Mouse (Mus musculus) CH12.LX (cell line): ENCODE measurements around the gene Slc45a1. TPM values are rescaled to one million over a fixed set of nuclear protein-coding genes. Genes with fewer than 3 reads are reported as not detected.

Source experiments
- DNase-seq: peaks from one replicate; pipeline ENCODE4 v3.0.0-alpha.2; 2013; ENCODE audit errors: extremely low read depth
- H3K27ac ChIP-seq: 2 replicates; pipeline ENCODE4 v1.5.1; 2012; ENCODE audit warnings: low read depth, mild to moderate bottlenecking, control low read depth, moderate library complexity; ENCODE audit not compliant: insufficient read depth
- H3K27me3 ChIP-seq: replicated peaks from 2 replicates; pipeline ENCODE3; 2012; ENCODE audit warnings: inconsistent platforms
- H3K36me3 ChIP-seq, 2 experiments: replicated peaks in 1 of 2; 2 replicates each; pipeline versions ENCODE3 to v1.6.1; 2012; ENCODE audit warnings: inconsistent platforms in 1 of 2, low read length in 1 of 2, mild to moderate bottlenecking in 1 of 2, mixed read lengths in 1 of 2, moderate library complexity in 1 of 2; ENCODE audit not compliant: control insufficient read depth in 1 of 2, insufficient read depth in 1 of 2
- H3K4me1 ChIP-seq, 2 experiments: 2 replicates each; pipeline ENCODE4 v1.6.1; 2012; ENCODE audit warnings: inconsistent platforms in 1 of 2, moderate library complexity in 1 of 2; ENCODE audit not compliant: insufficient read depth in 2 of 2, control insufficient read depth in 1 of 2
- H3K4me2 ChIP-seq: 2 replicates; pipeline ENCODE4 v1.6.1; 2012; ENCODE audit warnings: low read depth, mild to moderate bottlenecking, control low read depth; ENCODE audit not compliant: poor library complexity, insufficient read depth, severe bottlenecking
- H3K4me3 ChIP-seq, 3 experiments: fragments of 150-350 bp in 1 of 3; sonication (generic) in 1 of 3; replicated peaks in 1 of 3; 2 replicates each; pipeline versions ENCODE3 to v1.5.1; 2011 to 2012; ENCODE audit warnings: low read depth in 2 of 3, low read length in 2 of 3, mild to moderate bottlenecking in 2 of 3, moderate library complexity in 2 of 3, control low read depth in 1 of 3, improper control_type of control experiment in 1 of 3, inconsistent platforms in 1 of 3, mixed read lengths in 1 of 3; ENCODE audit not compliant: poor library complexity in 1 of 3
- H3K79me2 ChIP-seq: replicated peaks from 2 replicates; pipeline ENCODE4 v1.6.1; 2012; ENCODE audit warnings: mild to moderate bottlenecking, moderate library complexity; ENCODE audit not compliant: control insufficient read depth, poor library complexity, insufficient read depth, severe bottlenecking; ENCODE audit errors: extremely low read depth
- H3K9ac ChIP-seq: 2 replicates; pipeline ENCODE4 v1.6.1; 2012; ENCODE audit warnings: low read depth, mild to moderate bottlenecking, control low read depth, moderate library complexity; ENCODE audit not compliant: insufficient read depth
- H3K9me3 ChIP-seq: replicated peaks from 2 replicates; pipeline ENCODE3; 2012; ENCODE audit warnings: low read length, inconsistent platforms, mixed read lengths
- BHLHE40 ChIP-seq: IDR thresholded peaks from 2 replicates; pipeline ENCODE4 v1.6.1; 2011; ENCODE audit warnings: mild to moderate bottlenecking, low read depth, low read length, improper control_type of control experiment
- CHD1 ChIP-seq: IDR thresholded peaks from 2 replicates; pipeline ENCODE4 v1.6.1; 2012; ENCODE audit warnings: low read depth, low read length, improper control_type of control experiment, inconsistent platforms
- CTCF ChIP-seq, 2 experiments: IDR thresholded peaks in 1 of 2; conservative IDR thresholded peaks in 1 of 2; 2 replicates each; pipeline ENCODE4 v1.5.1; 2011 to 2012; ENCODE audit warnings: low read depth in 2 of 2, low read length in 2 of 2, improper control_type of control experiment in 1 of 2, inconsistent platforms in 1 of 2, mild to moderate bottlenecking in 1 of 2, moderate library complexity in 1 of 2
- ELF1 ChIP-seq: IDR thresholded peaks from 2 replicates; pipeline ENCODE4 v1.6.1; 2014; ENCODE audit warnings: low read depth, mild to moderate bottlenecking, inconsistent platforms, low read length, improper control_type of control experiment
- EP300 ChIP-seq: IDR thresholded peaks from 2 replicates; pipeline ENCODE4 v1.6.1; 2011; ENCODE audit warnings: low read length, improper control_type of control experiment
- GABPA ChIP-seq: IDR thresholded peaks from 2 replicates; pipeline ENCODE4 v1.6.1; 2012; ENCODE audit warnings: low read depth, low read length, improper control_type of control experiment, inconsistent platforms; ENCODE audit not compliant: insufficient replicate concordance
- HCFC1 ChIP-seq: IDR thresholded peaks from 2 replicates; pipeline ENCODE4 v1.6.1; 2012; ENCODE audit warnings: low read depth, mild to moderate bottlenecking, inconsistent platforms, low read length, improper control_type of control experiment
- JUN ChIP-seq: IDR thresholded peaks from 2 replicates; pipeline ENCODE4 v1.6.1; 2011; ENCODE audit warnings: low read depth, mild to moderate bottlenecking, low read length, improper control_type of control experiment, moderate library complexity; ENCODE audit not compliant: insufficient read depth
- MAFK ChIP-seq: IDR thresholded peaks from 2 replicates; pipeline ENCODE4 v1.6.1; 2011; ENCODE audit warnings: low read length, improper control_type of control experiment; ENCODE audit not compliant: insufficient replicate concordance
- MEF2A ChIP-seq: IDR thresholded peaks from 2 replicates; pipeline ENCODE4 v1.6.1; 2014; ENCODE audit warnings: low read depth, mild to moderate bottlenecking, inconsistent platforms, low read length, improper control_type of control experiment, borderline replicate concordance
- MXI1 ChIP-seq: IDR thresholded peaks from 2 replicates; pipeline ENCODE4 v1.6.1; 2011; ENCODE audit warnings: mild to moderate bottlenecking, low read depth, low read length, improper control_type of control experiment
- MYC ChIP-seq: IDR thresholded peaks from 2 replicates; pipeline ENCODE4 v1.6.1; 2011; ENCODE audit warnings: low read depth, mild to moderate bottlenecking, improper control_type of control experiment, low read length
- NELFE ChIP-seq: IDR thresholded peaks from 2 replicates; pipeline ENCODE4 v1.6.1; 2011; ENCODE audit warnings: low read depth, low read length, improper control_type of control experiment
- NRF1 ChIP-seq: IDR thresholded peaks from 2 replicates; pipeline ENCODE4 v1.6.1; 2014; ENCODE audit warnings: low read depth, mild to moderate bottlenecking, inconsistent platforms, low read length, improper control_type of control experiment, moderate library complexity
- PAX5 ChIP-seq: IDR thresholded peaks from 2 replicates; pipeline ENCODE4 v1.6.1; 2012; ENCODE audit warnings: low read length, inconsistent platforms, mixed read lengths
- RAD21 ChIP-seq: IDR thresholded peaks from 2 replicates; pipeline ENCODE4 v1.6.1; 2011; ENCODE audit warnings: low read depth, mild to moderate bottlenecking, low read length, improper control_type of control experiment, moderate library complexity
- RCOR1 ChIP-seq: conservative IDR thresholded peaks from 2 replicates; pipeline ENCODE4 v1.6.1; 2012; ENCODE audit warnings: low read depth, mild to moderate bottlenecking, inconsistent platforms, low read length, improper control_type of control experiment
- SIN3A ChIP-seq: IDR thresholded peaks from 2 replicates; pipeline ENCODE4 v1.6.1; 2012; ENCODE audit warnings: low read length, improper control_type of control experiment, inconsistent platforms
- SMC3 ChIP-seq: IDR thresholded peaks from 2 replicates; pipeline ENCODE4 v1.6.1; 2011; ENCODE audit warnings: low read depth, low read length, improper control_type of control experiment
- TCF12 ChIP-seq: IDR thresholded peaks from 2 replicates; pipeline ENCODE4 v1.6.1; 2014; ENCODE audit warnings: low read depth, mild to moderate bottlenecking, inconsistent platforms, low read length, improper control_type of control experiment
- UBTF ChIP-seq: IDR thresholded peaks from 2 replicates; pipeline ENCODE4 v1.6.1; 2012; ENCODE audit warnings: low read depth, mild to moderate bottlenecking, inconsistent platforms, low read length, improper control_type of control experiment, moderate library complexity
- USF2 ChIP-seq: conservative IDR thresholded peaks from 2 replicates; pipeline ENCODE4 v1.6.1; 2011; ENCODE audit warnings: low read depth, low read length, improper control_type of control experiment
- ZC3H11A ChIP-seq: IDR thresholded peaks from 2 replicates; pipeline ENCODE4 v1.6.1; 2012; ENCODE audit warnings: low read depth, mild to moderate bottlenecking, inconsistent platforms, low read length, improper control_type of control experiment
- ZKSCAN1 ChIP-seq: IDR thresholded peaks from 2 replicates; pipeline ENCODE4 v1.6.1; 2012; ENCODE audit warnings: low read depth, inconsistent platforms, low read length, improper control_type of control experiment, borderline replicate concordance
- ZNF384 ChIP-seq: IDR thresholded peaks from 2 replicates; pipeline ENCODE4 v1.6.1; 2012; ENCODE audit warnings: low read depth, low read length, improper control_type of control experiment, inconsistent platforms
- dilution Hi-C: fragments of 300-500 bp; cut with MboI; formaldehyde crosslinking; loops from 2 replicates; pipeline ENCODE4 v1.14.3; 2020; ENCODE audit warnings: low sequenced_read_pairs; ENCODE audit not compliant: extremely low pct_unique_long_range_greater_than_20kb, extremely low pct_ligation_motif_present
- in situ Hi-C: fragments of 300-500 bp; cut with MboI; formaldehyde crosslinking; loops from 3 replicates; pipeline ENCODE4 v1.14.3; 2019; ENCODE audit warnings: low sequenced_read_pairs, low pct_ligation_motif_present, low pct_unique_long_range_greater_than_20kb, mixed read lengths
- polyA plus RNA-seq: library from polyadenylated mRNA; unstranded; fragments of >175 nt; gene quantifications from 2 replicates; pipeline ENCODE4 v1.2.1, GENCODE M21; 2012; ENCODE audit warnings: low read depth; ENCODE audit not compliant: insufficient read length
- total RNA-seq, 2 experiments: library from RNA; depleted of rRNA; stranded (reverse); fragments of 300-350 nt in 1 of 2; fragments of >200 nt in 1 of 2; gene quantifications; 2 replicates each; pipeline ENCODE4 v1.2.3; 2012 to 2014

Slc45a1 gene
- total and polyA plus RNA-seq, 3 experiments, result not detected

- Histone ChIP-seq H3K4me1 (peaks cover 0 to 11% of the 10 kb centered on the region in 2 experiments; a peak in 2 of 4 replicates), H3K9ac (no peak overlapping the region), H3K9me3 (no peaks in the 10 kb centered on the region), H3K4me3 (no peak overlapping the region), H3K79me2 (no peaks in the 10 kb centered on the region), H3K4me2 (no peak overlapping the region), H3K27me3 (no peaks in the 10 kb centered on the region), H3K36me3 (peaks cover 7 to 23% of the 10 kb centered on the region in 2 experiments), H3K27ac (no peak overlapping the region)
- peak; percentile 34 for DNase-seq
- in situ Hi-C loops (loop anchor here (10.0 kb wide), 1 partner anchor 371 kb away; no protein-coding TSS in a partner anchor), dilution Hi-C loops (no loop called here)
- TF ChIP-seq RAD21 (peak; percentile 47), JUN (no peak), GABPA (no peak), CTCF (conservative IDR thresholded peaks at IDR 0.05 in 1 of 2, IDR thresholded peaks at IDR 0.05 in 1 of 2; ENCODE audit: low read depth in 2 of 2, low read length in 2 of 2) (peak in 1 of 2 experiments; percentile 70; a peak in 2 of 4 replicates), MEF2A (no peak), NELFE (no peak), BHLHE40 (no peak), SMC3 (peak; percentile 47), HCFC1 (no peak)
Measured at GRCm38 (mm10) chr4:150625425-150625824, 26.5 kb downstream of the Slc45a1 start.

- H3K4me3 ChIP-seq, result no peak overlapping the region
- H3K4me1 ChIP-seq, result peaks cover 0 to 11% of the 10 kb centered on the region in 2 experiments; a peak in 2 of 4 replicates
- H3K79me2 ChIP-seq, result no peaks in the 10 kb centered on the region
- H3K27ac ChIP-seq, result no peak overlapping the region
- H3K4me2 ChIP-seq, result no peak overlapping the region
- no peak for TF ChIP-seq EP300
- no peak for TF ChIP-seq UBTF
- TF ChIP-seq ZKSCAN1, result no peak
- no peak for TF ChIP-seq MAFK
- TF ChIP-seq NRF1, result no peak
- no peak for TF ChIP-seq PAX5
- TF ChIP-seq MXI1, result no peak
- TF ChIP-seq USF2, result no peak
- TF ChIP-seq CTCF (conservative IDR thresholded peaks at IDR 0.05 in 1 of 2, IDR thresholded peaks at IDR 0.05 in 1 of 2; ENCODE audit: low read depth in 2 of 2, low read length in 2 of 2), result no peak
- TF ChIP-seq MYC, result no peak
- no peak for TF ChIP-seq RCOR1
- TF ChIP-seq CHD1, result no peak
- TF ChIP-seq SIN3A, result no peak
- TF ChIP-seq ZC3H11A, result no peak
- TF ChIP-seq ELF1, result no peak
- TF ChIP-seq ZNF384, result no peak
- no peak for TF ChIP-seq TCF12
- TF ChIP-seq, all 38 proteins: peak for 0
- dilution Hi-C loops (no loop called here), in situ Hi-C loops (loop anchor here (10.0 kb wide), 1 partner anchor 370 kb away; no protein-coding TSS in a partner anchor)
- H3K9me3 ChIP-seq, result no peaks in the 10 kb centered on the region
- no peaks in the 10 kb centered on the region for H3K27me3 ChIP-seq
- H3K9ac ChIP-seq, result no peak overlapping the region
- DNase-seq, result no peak
- H3K36me3 ChIP-seq, result peaks cover 8 to 28% of the 10 kb centered on the region in 2 experiments
Measured at GRCm38 (mm10) chr4:150624933-150625332, 27.0 kb downstream of the Slc45a1 start.
